Mouse (Mus musculus) heart, embryonic 16.5 days (tissue): ENCODE results near the gene Rap1gap2. TPM values are rescaled to one million over a fixed set of nuclear protein-coding genes. Genes with fewer than 3 reads are reported as not detected.
A peak's percentile ranks its signal among the peaks of the same experiment; 100 is the strongest.

Source experiments
- ATAC-seq: fragments of 200-750 bp; cut with Nextera tagmentation; replicated peaks from 2 replicates; pipeline ENCODE4 v1.8.0; 2017; ENCODE audit warnings: moderate number of reproducible peaks; ENCODE audit not compliant: insufficient read depth, low FRiP score; ENCODE audit errors: extremely low read depth
- H3K27ac ChIP-seq: fragments of 300-500 bp; sonication (generic); 2 replicates; pipeline ENCODE4 v1.5.1; 2014; ENCODE audit warnings: mild to moderate bottlenecking, low read length, control low read depth, moderate library complexity
- H3K27me3 ChIP-seq: fragments of 300-500 bp; sonication (generic); 2 replicates; pipeline ENCODE4 v1.6.1; 2014; ENCODE audit warnings: low read length, mixed read lengths; ENCODE audit not compliant: control insufficient read depth, insufficient read depth
- H3K36me3 ChIP-seq: fragments of 300-500 bp; sonication (generic); 2 replicates; pipeline ENCODE4 v1.6.1; 2014; ENCODE audit not compliant: control insufficient read depth, insufficient read depth
- H3K4me1 ChIP-seq: fragments of 300-500 bp; sonication (generic); 2 replicates; pipeline ENCODE4 v1.6.1; 2014; ENCODE audit warnings: low read length, mixed read lengths; ENCODE audit not compliant: control insufficient read depth, insufficient read depth
- H3K4me2 ChIP-seq: fragments of 300-500 bp; sonication (generic); 2 replicates; pipeline ENCODE4 v1.6.1; 2014; ENCODE audit warnings: low read depth, mild to moderate bottlenecking, control low read depth, low read length
- H3K4me3 ChIP-seq: fragments of 300-500 bp; sonication (generic); 2 replicates; pipeline ENCODE4 v1.5.1; 2014; ENCODE audit warnings: mild to moderate bottlenecking, control low read depth, low read length
- H3K9ac ChIP-seq: fragments of 300-500 bp; sonication (generic); 2 replicates; pipeline ENCODE4 v1.6.1; 2014; ENCODE audit warnings: low read length, control low read depth
- H3K9me3 ChIP-seq: fragments of 300-500 bp; sonication (generic); replicated peaks from 2 replicates; pipeline ENCODE4 v1.6.1; 2016; ENCODE audit warnings: low read length; ENCODE audit not compliant: control insufficient read depth
- WGBS: fragments of 180-500 bp; shearing (Covaris S2); extraction: QIAGEN DNeasy Blood & Tissue Kit; methylation state at CpG from one replicate; pipeline ENCODE4 v1.1.7; 2014; 5-methylcytosine and 5-hydroxymethylcytosine counted together
- polyA plus RNA-seq: library from polyadenylated mRNA; unstranded; fragments of >200 nt; fragmentation: Nextera tagmentation; extraction: Ambion mirVana; gene quantifications from 2 replicates; pipeline ENCODE4 v1.2.1, GENCODE M21; 2015

The Rap1gap2 gene
- polyA plus RNA-seq, 1 experiment from 2014 or later, result 2.0 TPM

- Histone ChIP-seq H3K27ac (no peak overlapping the region), H3K4me1 (peaks cover 21% of the 10 kb centered on the region), H3K36me3 (no peaks in the 10 kb centered on the region), H3K4me3 (no peak overlapping the region), H3K27me3 (no peaks in the 10 kb centered on the region), H3K9ac (peak overlapping the region; percentile 5; the same call in 1 of the 2 replicates), H3K9me3 (no peaks in the 10 kb centered on the region), H3K4me2 (no peak overlapping the region)
- ATAC-seq, result peak; percentile 67
- 50% methylated on average over 9 of the region's 9 CpGs for WGBS
Measured at GRCm38 (mm10) chr11:74555716-74556374, 54.9 kb downstream of the Rap1gap2 start.

- H3K4me2 ChIP-seq, result no peak overlapping the region
- no peaks in the 10 kb centered on the region for H3K27me3 ChIP-seq
- WGBS, result 57% methylated on average over 15 of the region's 15 CpGs
- H3K4me1 ChIP-seq, result peaks cover 23% of the 10 kb centered on the region
- no peaks in the 10 kb centered on the region for H3K9me3 ChIP-seq
- H3K9ac ChIP-seq, result no peak overlapping the region
- no peak for ATAC-seq
- no peak overlapping the region for H3K27ac ChIP-seq
- no peaks in the 10 kb centered on the region for H3K36me3 ChIP-seq
- no peak overlapping the region for H3K4me3 ChIP-seq
Measured at GRCm38 (mm10) chr11:74554683-74555341, 55.9 kb downstream of the Rap1gap2 start.

- H3K4me3 ChIP-seq, result no peak overlapping the region
- H3K4me2 ChIP-seq, result no peak overlapping the region
- no peaks in the 10 kb centered on the region for H3K9me3 ChIP-seq
- peaks cover 21% of the 10 kb centered on the region for H3K4me1 ChIP-seq
- no peaks in the 10 kb centered on the region for H3K36me3 ChIP-seq
- H3K27ac ChIP-seq, result no peak overlapping the region
- no peaks in the 10 kb centered on the region for H3K27me3 ChIP-seq
- ATAC-seq, result no peak
- H3K9ac ChIP-seq, result no peak overlapping the region
- WGBS, result 72% methylated on average over 6 of the region's 6 CpGs
Measured at GRCm38 (mm10) chr11:74551568-74551967, 59.1 kb downstream of the Rap1gap2 start.

GRCm38 (mm10) chr11:74550615-74551102 is 60.1 kb downstream of the Rap1gap2 start:
- Histone ChIP-seq H3K27ac (no peak overlapping the region), H3K4me2 (no peak overlapping the region), H3K36me3 (no peaks in the 10 kb centered on the region), H3K4me1 (peaks cover 14% of the 10 kb centered on the region), H3K9me3 (no peaks in the 10 kb centered on the region), H3K9ac (no peak overlapping the region), H3K4me3 (no peak overlapping the region), H3K27me3 (no peaks in the 10 kb centered on the region)
- ATAC-seq, result peak; percentile 37
- 45% methylated on average over 5 of the region's 5 CpGs for WGBS

GRCm38 (mm10) chr11:74548781-74549382 is 61.8 kb downstream of the Rap1gap2 start:
- Histone ChIP-seq H3K27me3 (no peaks in the 10 kb centered on the region), H3K4me3 (no peak overlapping the region), H3K27ac (no peak overlapping the region), H3K36me3 (no peaks in the 10 kb centered on the region), H3K9ac (no peak overlapping the region), H3K4me2 (no peak overlapping the region), H3K9me3 (no peaks in the 10 kb centered on the region), H3K4me1 (peaks cover 8% of the 10 kb centered on the region; the same call in 1 of the 2 replicates)
- WGBS, result 29% methylated on average over 7 of the region's 7 CpGs
- no peak for ATAC-seq

GRCm38 (mm10) chr11:74546933-74547694 is 63.6 kb downstream of the Rap1gap2 start:
- Histone ChIP-seq H3K27ac (0 out of 2 replicates have a peak overlapping the region, but pooled peaks have one; percentile 20), H3K27me3 (no peaks in the 10 kb centered on the region), H3K4me3 (peak overlapping the region; percentile 38), H3K9ac (peak overlapping the region; percentile 10; the same call in 1 of the 2 replicates), H3K36me3 (no peaks in the 10 kb centered on the region), H3K9me3 (no peaks in the 10 kb centered on the region), H3K4me2 (peak overlapping the region; percentile 67), H3K4me1 (peaks cover 8% of the 10 kb centered on the region; the same call in 1 of the 2 replicates)
- ATAC-seq, result peak; percentile 67
- WGBS, result under 1% methylated on average over 16 of the region's 16 CpGs

- no peak overlapping the region for H3K27ac ChIP-seq
- no peak for ATAC-seq
- WGBS, result 39% methylated on average over 4 of the region's 4 CpGs
Measured at GRCm38 (mm10) chr11:74546165-74546564, 64.5 kb downstream of the Rap1gap2 start.

GRCm38 (mm10) chr11:74545560-74545959 is 65.2 kb downstream of the Rap1gap2 start:
- Histone ChIP-seq H3K9ac (no peak overlapping the region), H3K27me3 (no peaks in the 10 kb centered on the region), H3K4me3 (no peak overlapping the region), H3K36me3 (no peaks in the 10 kb centered on the region), H3K9me3 (no peaks in the 10 kb centered on the region), H3K4me2 (no peak overlapping the region), H3K4me1 (peaks cover 6% of the 10 kb centered on the region; the same call in 1 of the 2 replicates), H3K27ac (no peak overlapping the region)
- ATAC-seq, result no peak
- WGBS, result 88% methylated on average over 2 of the region's 2 CpGs

More at GRCm38 (mm10) chr11:74546165-74546564, 64.5 kb downstream of the Rap1gap2 start:
- H3K4me2 ChIP-seq, result no peak overlapping the region
- H3K4me3 ChIP-seq, result no peak overlapping the region
- no peaks in the 10 kb centered on the region for H3K27me3 ChIP-seq
- no peaks in the 10 kb centered on the region for H3K36me3 ChIP-seq
- H3K9me3 ChIP-seq, result no peaks in the 10 kb centered on the region
- H3K9ac ChIP-seq, result no peak overlapping the region
- peaks cover 8% of the 10 kb centered on the region; the same call in 1 of the 2 replicates for H3K4me1 ChIP-seq
